30 mouse cellular contexts compared by ENCODE assay signal in genomic region chr14:59366386-59367105, GRCm38 (mm10). TPM values are rescaled to one million over a fixed set of nuclear protein-coding genes. Genes with fewer than 3 reads are reported as not detected.
DNase-seq lines count a peak whose midpoint lies in the region; ATAC-seq and TF ChIP-seq lines count a peak whose summit lies in the region.
"Had no signal": no experiment of that assay in that cellular context is flagged by ENCODE, and none has a peak within 500 bp of the region (broad histone marks: within the 10 kb centered on the region; RNA-seq: fewer than 3 reads in every experiment).

No protein-coding gene starts in this region.

- no peak overlapping the region for H3K9ac ChIP-seq in lung, postnatal 0 days (replicated peaks; ENCODE audit: low read depth)
- H3K9ac ChIP-seq: heart, embryonic 12.5 days; hindbrain, embryonic 14.5 days; liver, embryonic 14.5 days; lung, embryonic 15.5 days; neural tube, embryonic 12.5 days had no signal

- H3K4me3 ChIP-seq in lung, postnatal 0 days (ENCODE audit: low read depth, low read length), result no peak overlapping the region
- H3K4me3 ChIP-seq: heart, embryonic 12.5 days; lung, embryonic 15.5 days; midbrain, embryonic 10.5 days; myocyte; neural tube, embryonic 12.5 days had no signal

- no peak for ATAC-seq in lung, postnatal 0 days
- ATAC-seq: forebrain, embryonic 14.5 days; midbrain, embryonic 16.5 days had no signal

- H3K27me3 ChIP-seq in lung, postnatal 0 days (replicated peaks; ENCODE audit: insufficient read depth, low read length), result no peaks in the 10 kb centered on the region; the same call in 1 of the 2 replicates
- H3K27me3 ChIP-seq: heart, embryonic 12.5 days; lung, embryonic 15.5 days; neural tube, embryonic 12.5 days had no signal

- WGBS in lung, postnatal 0 days, result 64% methylated on average over 8 of the region's 8 CpGs

- no peaks in the 10 kb centered on the region for H3K9me3 ChIP-seq in lung, postnatal 0 days (ENCODE audit: low read length)
- H3K9me3 ChIP-seq: lung, embryonic 15.5 days had no signal

- H3K4me2 ChIP-seq in lung, postnatal 0 days (replicated peaks; ENCODE audit: low read depth, low read length), result no peak overlapping the region
- H3K4me2 ChIP-seq: heart, embryonic 12.5 days; hindbrain, embryonic 14.5 days; lung, embryonic 15.5 days; neural tube, embryonic 12.5 days had no signal

- H3K27ac ChIP-seq in lung, postnatal 0 days (ENCODE audit: low read length), result no peak overlapping the region
- H3K27ac ChIP-seq: hindbrain, embryonic 14.5 days; kidney, postnatal 0 days; liver, embryonic 14.5 days; lung, embryonic 15.5 days; midbrain, embryonic 10.5 days; neural tube, embryonic 12.5 days had no signal

- H3K4me1 ChIP-seq in lung, postnatal 0 days (ENCODE audit: insufficient read depth, low read depth, low read length), result peaks cover 3% of the 10 kb centered on the region; the same call in 1 of the 2 replicates
- H3K4me1 ChIP-seq: lung, embryonic 15.5 days; midbrain, embryonic 10.5 days; neural tube, embryonic 12.5 days had no signal

- no peaks in the 10 kb centered on the region for H3K36me3 ChIP-seq in lung, postnatal 0 days (ENCODE audit: insufficient read depth, low read length)
- H3K36me3 ChIP-seq: heart, embryonic 12.5 days; lung, embryonic 15.5 days; midbrain, embryonic 10.5 days; neural tube, embryonic 12.5 days had no signal

- no peak for TF ChIP-seq CTCF in lung, postnatal 0 days (IDR thresholded peaks at IDR 0.05)

- DNase-seq in urinary bladder, postnatal 14 days (ENCODE audit: low spot score), result peak; percentile 4
- DNase-seq in urinary bladder, postnatal 25 days (ENCODE audit: low spot score), result no peak
- DNase-seq in R1 (ENCODE audit: low read depth, low spot score), result peak; percentile 80
- DNase-seq in lung, postnatal 0 days (ENCODE audit: low spot score), result peak; percentile 15
- DNase-seq in layer of hippocampus, adult 11-12 months (ENCODE audit: low spot score), result no peak
- DNase-seq in adipocyte (ENCODE audit: low spot score), result no peak
- no peak for DNase-seq in kidney, postnatal 4 days
- DNase-seq: adrenal gland, postnatal 10 days; B cell, adult 2 months; cerebellum, adult 11 months; cerebellum, adult 9-10 months; cerebellum, postnatal 36 days; gastrocnemius, postnatal 14 days; kidney, adult 11 months; liver; right cerebral cortex, adult 18-20 months; spleen, adult 18-20 months; thymus, adult 18-20 months; thymus, postnatal 25 days had no signal

- TF ChIP-seq EP300 in lung, postnatal 0 days (IDR thresholded peaks at IDR 0.05), result no peak

RNA-seq across cellular contexts. Expression of gene Phf11d, which starts 1.3 kb away (rescaled TPM):
- 11.8 and 12.7 TPM in 2 replicates for polyA plus RNA-seq in lung, postnatal 0 days (2015; fragmentation: Nextera tagmentation; extraction: Ambion mirVana)

RNA-seq across cellular contexts. Expression of gene Phf11b, which starts 25.4 kb away (rescaled TPM):
- polyA plus RNA-seq in lung, postnatal 0 days (2015; fragmentation: Nextera tagmentation; extraction: Ambion mirVana), result 1.5 TPM in 2 replicates
- polyA plus RNA-seq: limb, embryonic 11.5 days; midbrain, embryonic 10.5 days; midbrain, embryonic 16.5 days had no signal

RNA-seq across cellular contexts. Expression of gene Phf11c, which starts 28.6 kb away (rescaled TPM):
- 0.19 and 0.32 TPM in 2 replicates for polyA plus RNA-seq in lung, postnatal 0 days (2015; fragmentation: Nextera tagmentation; extraction: Ambion mirVana)

Comparison
In these comparisons a context has a peak if more than half of its experiments do, and no peak if none do; other contexts are left out.
1. DNase-seq: peak in urinary bladder, postnatal 14 days (single experiment), R1 (single experiment) and lung, postnatal 0 days (single experiment); none in urinary bladder, postnatal 25 days (single experiment), layer of hippocampus, adult 11-12 months (single experiment), adipocyte (single experiment) and kidney, postnatal 4 days (0 of 2).